Mouse (Mus musculus) layer of hippocampus, postnatal 10 days (tissue): ENCODE data around the gene Ube2l6. TPM values are rescaled to one million over a fixed set of nuclear protein-coding genes. Genes with fewer than 3 reads are reported as not detected.

Experiments used
- DNase-seq, 2 experiments: peaks; one replicate each; pipeline ENCODE4 v3.0.0; 2021; ENCODE audit warnings: low spot score in 2 of 2
- long read RNA-seq: library from polyadenylated mRNA; stranded (forward); transcript quantifications from one replicate; pipeline ENCODE4 v2.0.0, GENCODE M21; 2023
- total RNA-seq, 2 experiments: library from RNA; stranded (reverse); gene quantifications; 2 replicates each; pipeline ENCODE4 v1.2.3; 2021

Ube2l6 gene
- 1 to 10 TPM; 7.9 to 8.5 TPM for total RNA-seq
- long read RNA-seq, transcript Ube2l6-201 (4 exons, 1,560 nt): major isoform, 10 of 11 reads
- long read RNA-seq, partial matches to known transcripts: 0 of 11 reads
- long read RNA-seq, other reads (novel, unspliced or antisense): 0 of 11 reads

DNA sequence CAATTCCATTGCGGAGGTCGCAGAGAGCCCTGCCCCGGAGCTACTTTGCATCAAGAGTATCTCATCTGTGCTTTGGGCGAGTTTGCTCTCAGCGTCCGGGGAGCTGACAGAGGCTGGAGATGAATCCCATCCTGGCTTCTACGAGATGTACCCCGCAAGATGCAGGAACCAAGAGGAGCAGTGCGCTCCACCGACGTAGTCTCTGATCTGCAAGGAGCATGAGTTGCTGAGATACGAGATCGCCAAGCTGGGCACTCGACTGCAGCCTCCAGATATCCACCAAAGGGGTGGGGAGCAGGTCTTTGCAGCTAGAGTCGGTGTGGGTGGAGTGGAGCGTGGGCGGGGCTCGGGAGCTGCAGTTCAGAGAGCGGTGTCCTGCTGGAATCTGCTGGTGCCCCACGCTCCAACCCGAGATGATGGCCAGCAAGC, at the start of gene Ube2l6:
Ube2l6 (plus strand) TSS at position 336 of the 429 bp plus-strand sequence.
- DNase-seq: peak; percentile 51 to 66

- no peak for DNase-seq
Observed at GRCm38 (mm10) chr2:84750115-84750514, 48.5 kb upstream of the Ube2l6 start.

- no peak for DNase-seq
Observed at GRCm38 (mm10) chr2:84756245-84756644, 42.4 kb upstream of the Ube2l6 start.

- no peak for DNase-seq
Observed at GRCm38 (mm10) chr2:84757026-84757682, 41.5 kb upstream of the Ube2l6 start.

GRCm38 (mm10) chr2:84758542-84759127, 40.0 kb upstream of the Ube2l6 start:
- DNase-seq: no peak

DNA sequence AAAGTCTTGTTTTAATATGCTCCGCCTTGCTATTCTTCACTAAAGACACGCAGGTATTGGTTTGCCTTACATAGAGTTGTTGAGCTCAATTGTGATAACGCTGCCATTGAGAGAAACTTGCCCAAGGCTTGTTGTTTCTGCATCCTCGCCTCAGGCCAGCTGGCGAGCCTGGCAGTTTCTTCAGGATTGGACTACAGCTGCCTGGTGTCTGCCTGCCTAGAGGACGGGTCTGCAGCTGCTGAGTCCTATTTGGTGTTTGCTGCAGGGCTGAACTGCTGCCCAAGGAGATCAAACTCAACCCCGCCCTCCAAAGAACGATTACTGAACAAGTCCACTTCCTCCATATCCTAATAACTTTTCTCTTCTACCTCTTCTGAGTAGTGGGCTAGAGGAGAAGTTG, 37.9 kb upstream of the Ube2l6 start:
- no peak for DNase-seq

GRCm38 (mm10) chr2:84761309-84761708, 37.3 kb upstream of the Ube2l6 start:
- no peak for DNase-seq

GRCm38 (mm10) chr2:84761840-84762239, 36.8 kb upstream of the Ube2l6 start:
- no peak for DNase-seq

DNA sequence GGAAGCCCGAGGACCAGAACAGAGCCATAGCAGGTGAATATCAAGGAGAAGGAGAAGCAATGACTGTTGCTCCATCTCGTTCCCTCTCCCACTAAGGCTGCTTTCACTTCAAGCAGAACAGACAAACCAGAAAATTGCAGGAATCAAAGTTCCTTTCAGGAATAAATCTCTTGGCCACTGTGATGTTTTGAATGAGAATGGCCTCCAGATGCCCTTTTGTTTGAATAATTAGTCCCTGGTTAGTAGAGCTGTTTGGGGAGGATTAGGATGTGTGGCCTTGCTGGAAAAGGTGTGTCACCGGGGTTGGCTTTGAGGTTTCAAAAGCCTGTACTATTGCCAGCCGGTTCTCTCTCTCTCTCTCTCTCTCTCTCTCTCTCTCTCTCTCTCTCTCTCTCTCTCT, 36.3 kb upstream of the Ube2l6 start:
- DNase-seq: no peak

DNA sequence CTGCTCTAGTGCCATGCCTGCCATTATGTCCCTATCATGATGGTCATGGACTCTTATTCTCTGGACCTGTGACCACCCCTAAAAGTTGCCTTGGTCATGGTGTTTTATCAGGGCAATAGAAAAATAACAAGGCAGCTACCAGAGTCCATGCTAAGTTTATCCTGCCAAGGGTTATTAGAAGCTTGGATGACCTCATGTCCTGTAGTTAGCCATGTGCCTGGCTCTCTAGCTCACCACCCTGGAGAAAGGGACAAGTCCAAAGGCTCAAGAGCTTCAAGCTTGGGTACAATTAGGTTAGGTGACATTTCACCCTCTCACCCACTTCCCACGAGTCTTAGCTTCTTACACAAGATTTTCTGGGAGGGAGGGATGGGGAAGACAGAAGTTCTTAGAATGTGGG, 35.8 kb upstream of the Ube2l6 start:
- no peak for DNase-seq

GRCm38 (mm10) chr2:84770501-84770900, 28.1 kb upstream of the Ube2l6 start:
- DNase-seq: no peak

DNA sequence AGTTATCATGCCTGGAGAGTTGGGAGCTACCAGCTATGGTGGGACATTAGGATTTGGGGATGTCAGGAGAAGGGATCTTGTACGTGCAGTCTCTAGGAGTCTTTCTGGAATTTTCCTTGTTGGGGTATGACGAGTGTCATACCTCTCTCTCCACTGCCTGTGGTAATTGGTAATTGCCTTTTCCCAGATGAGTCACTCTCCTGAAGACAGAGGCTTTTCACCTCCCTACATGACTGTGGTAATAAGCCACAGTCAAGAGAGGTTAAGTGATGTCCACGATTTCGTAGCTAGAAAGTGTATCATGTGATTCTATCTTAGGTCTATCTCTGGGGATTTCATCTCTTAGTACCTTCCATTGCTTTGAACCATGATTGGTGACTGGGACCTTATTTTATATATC, 26.2 kb upstream of the Ube2l6 start:
- no peak for DNase-seq

DNA sequence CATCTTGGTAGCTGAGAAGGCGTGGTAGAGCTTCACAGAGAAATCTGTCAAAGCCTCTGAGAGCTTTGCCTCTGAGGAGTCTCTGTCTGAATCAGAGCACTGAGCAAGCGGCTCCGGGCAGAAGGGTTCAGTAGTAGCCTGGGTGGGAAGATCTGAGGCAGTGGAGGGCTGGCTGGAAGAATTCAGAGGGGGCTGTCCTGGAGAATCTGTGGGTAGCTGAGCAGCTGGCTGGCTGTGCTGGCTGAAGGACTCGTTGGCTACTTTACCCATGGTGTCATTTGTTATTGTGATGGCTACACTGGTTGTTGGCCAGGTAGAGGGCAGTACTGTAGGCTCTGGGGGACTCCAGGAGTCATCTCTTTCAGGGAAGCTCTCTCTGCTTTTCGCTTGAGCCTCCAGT, 25.4 kb upstream of the Ube2l6 start:
- no peak for DNase-seq

DNA sequence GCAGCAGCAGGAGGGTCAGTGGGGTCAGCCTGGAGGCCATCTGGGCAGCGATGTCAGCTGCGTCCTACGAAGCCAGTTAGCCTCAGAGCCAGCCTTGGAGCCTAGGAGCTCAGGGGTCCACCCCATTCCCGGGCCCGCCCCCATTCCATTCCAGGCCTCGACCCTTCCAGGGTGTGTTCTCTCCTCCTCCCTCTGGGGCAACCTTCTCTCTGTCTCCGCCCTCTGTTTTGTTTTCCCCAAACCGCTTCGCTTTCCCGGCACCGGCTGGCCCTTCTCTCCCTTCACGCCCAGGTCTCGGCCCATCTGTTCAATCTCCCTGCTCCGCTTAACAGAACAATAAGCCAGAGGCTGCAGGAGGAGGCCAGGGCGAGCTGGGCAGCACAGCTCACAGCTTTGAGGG, 23.9 kb upstream of the Ube2l6 start:
- DNase-seq: peak; percentile 17 to 32

DNA sequence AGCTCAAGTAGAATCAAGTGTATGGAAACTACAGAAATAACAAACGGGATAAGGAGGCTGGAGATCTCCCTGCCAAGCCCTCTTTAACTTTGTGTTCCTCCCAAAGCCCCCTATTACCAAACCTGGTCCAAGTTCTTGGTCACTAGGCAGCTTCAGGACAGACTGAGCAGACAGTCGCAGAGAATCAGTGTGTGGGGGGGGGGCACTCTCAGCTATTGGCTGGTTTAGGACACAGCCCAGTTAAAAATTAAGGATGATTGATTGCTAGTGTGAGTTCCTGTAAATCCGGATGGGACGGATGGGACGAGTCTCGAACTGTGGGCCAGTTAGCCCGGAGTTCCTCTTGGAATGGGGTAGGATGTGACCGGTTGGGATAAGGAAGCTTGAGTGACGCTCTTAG, 23.4 kb upstream of the Ube2l6 start, which contains the start of gene Serping1:
Serping1 (minus strand) TSS at position 204 of the 400 bp plus-strand sequence.
- DNase-seq: no peak

DNA sequence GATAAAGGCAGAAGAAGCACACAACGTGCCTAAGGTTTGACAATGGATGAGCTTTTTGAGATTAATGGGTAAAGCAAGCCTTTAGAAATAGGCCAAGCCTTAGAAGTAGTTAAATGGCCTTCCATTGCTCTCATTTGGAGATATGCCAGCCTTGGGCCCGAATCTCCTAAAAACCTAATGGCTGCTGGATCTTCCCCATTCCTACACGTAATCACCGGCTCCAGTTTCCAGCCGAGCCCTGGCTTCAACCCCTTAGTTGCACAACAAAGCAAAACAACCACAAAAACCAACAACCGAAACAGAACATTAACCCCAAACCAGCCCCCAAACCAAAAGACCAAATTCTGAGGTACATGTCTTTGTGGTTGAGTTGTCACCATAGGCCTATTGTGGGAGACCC, 23.0 kb upstream of the Ube2l6 start:
- DNase-seq: peak in 1 of 2 experiments; percentile 17

DNA sequence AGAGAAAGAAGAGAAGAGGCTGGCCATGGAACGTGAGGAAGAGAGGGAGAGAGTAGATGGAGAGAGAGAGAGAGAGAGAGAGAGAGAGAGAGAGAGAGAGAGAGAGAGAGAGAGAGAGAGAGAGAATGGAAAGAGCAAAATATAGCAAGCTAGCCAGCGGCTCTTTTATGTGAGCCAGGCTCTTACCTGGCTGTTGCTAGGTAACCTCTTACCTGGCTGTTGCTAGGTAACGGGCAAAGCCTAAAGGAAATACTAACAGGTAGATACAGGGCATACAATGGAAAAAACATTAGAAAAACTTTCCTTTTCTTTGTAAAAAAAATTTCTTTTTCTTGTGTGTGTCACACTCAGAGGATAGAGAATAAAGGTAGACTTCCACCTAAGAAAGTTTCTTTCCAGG, 20.9 kb upstream of the Ube2l6 start:
- DNase-seq: no peak

DNA sequence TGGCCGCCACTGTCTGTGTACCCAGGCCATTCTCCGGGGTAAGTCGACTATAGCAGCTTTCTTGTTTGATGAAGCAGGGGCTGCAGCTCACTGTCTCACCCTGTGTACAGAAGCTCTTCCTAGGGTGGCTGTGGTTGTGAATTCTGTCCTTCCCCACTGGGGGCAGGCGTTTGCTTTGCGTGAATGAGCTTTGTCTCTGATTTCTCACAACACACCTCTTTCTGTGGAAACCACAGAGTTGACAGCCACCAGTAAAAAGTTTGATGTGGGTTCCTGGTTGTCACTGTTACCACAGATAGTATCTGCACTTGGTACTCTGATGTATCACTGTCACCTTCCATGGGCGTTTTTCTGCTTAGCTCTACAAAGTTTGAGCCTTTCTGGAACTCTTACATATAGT, 19.4 kb upstream of the Ube2l6 start:
- DNase-seq: no peak

DNA sequence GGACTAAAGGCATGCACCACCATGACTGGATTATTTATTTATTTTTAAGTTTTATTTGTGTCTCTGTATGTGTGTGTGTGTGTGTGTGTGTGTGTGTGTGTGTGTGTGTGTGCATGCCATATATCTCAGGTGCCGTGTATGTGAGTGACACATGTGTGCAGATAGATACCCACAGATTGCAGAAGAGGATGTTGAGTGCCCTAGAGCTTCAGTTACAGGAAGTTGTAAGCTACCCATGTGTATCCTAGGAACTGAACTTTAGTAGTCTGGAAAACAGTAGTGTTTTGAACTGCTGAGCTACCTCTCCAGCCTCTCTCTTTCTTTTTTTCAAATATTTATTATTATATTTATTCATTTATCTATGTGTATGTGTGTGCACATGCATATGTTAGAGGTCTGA, 15.3 kb upstream of the Ube2l6 start:
- DNase-seq: no peak

DNA sequence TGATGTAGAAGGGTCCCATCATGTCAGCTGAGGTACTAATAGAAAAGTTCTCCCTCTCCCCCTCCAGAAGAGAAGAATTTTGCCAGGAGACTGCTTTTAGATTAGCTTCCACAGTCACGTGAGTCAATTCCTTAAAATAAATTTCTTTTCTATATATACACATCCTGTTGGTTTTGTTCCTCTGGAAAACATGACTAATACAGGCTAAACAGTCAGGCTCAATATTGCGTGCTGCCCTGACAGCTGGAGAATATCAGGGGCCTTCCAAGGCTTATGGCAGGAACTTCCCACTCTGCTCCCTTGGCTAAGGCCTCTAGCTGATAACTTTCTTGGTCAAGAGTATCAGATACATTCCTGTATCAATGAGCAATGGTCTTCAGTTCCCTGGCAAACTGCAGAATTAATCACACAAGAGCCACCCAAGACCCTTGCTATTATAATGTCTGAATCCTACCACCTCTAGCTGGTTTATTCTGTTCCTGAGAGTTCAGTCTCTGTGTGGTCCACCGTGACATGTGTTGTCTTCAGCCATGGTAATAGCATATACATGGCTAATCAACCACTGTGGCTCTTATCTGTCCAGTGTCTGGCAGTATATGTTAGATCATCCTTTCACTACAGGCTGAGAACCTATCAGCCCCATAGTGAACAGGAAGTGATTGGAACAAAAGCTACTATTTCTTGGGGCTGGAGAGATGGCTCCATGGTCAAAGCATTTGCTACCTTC, 14.6 kb upstream of the Ube2l6 start:
- no peak for DNase-seq

DNA sequence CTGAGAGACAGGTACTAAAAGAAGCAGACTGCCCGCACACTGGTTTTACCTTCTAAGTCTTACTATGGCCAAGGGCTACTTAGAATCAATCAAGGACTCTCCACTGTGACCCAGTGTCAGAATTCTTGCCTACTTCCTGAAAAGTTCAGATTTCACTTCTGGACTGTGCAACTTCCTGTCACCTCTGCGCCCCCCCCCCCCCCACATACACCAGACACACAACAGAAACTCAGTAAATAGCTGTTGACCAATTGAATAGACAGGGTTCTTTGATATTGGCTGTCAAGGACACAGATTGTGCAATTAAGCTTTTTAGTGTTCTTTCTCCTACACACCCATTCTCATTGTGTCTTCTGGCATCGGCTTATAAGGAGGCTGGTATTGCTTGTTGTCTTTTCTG, 10.3 kb upstream of the Ube2l6 start:
- DNase-seq: no peak

DNA sequence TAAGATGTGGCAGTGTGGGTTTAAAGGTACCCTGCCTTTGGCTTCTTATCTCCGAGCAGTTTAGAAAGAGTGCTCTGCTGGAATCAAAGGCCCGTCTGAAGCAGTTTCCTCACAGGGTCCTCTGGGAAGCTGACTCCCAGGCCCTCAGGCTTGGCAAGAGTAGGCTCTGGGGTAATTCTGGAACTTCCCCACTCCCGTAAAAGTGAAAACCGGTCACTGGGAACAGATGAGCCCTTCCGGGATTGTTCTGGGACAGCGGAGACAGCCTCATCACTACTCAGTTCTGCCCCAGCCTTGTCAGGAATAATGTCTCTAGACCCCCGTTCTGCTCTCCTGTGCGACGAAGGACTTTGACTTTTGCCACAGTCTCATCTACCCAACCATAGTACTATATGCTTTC, 8.2 kb upstream of the Ube2l6 start:
- DNase-seq: no peak
